Mouse (Mus musculus): ENCODE measurements around the gene Iqcf6. TPM values are rescaled to one million over a fixed set of nuclear protein-coding genes. Genes with fewer than 3 reads are reported as not detected.
"Not testable (repeated sequence)": the region's sequence is repeated elsewhere in the genome, so short reads cannot be mapped to it uniquely, and the experiment has no call there.

Iqcf6 gene
- polyA plus RNA-seq, 1 experiment from 2014 or later, result not detected

- WGBS, result 34% methylated on average over 8 of the region's 8 CpGs
- H3K9me3 ChIP-seq, result not testable (repeated sequence)
Observed at GRCm38 (mm10) chr9:106627796-106628195, 1.4 kb downstream of the Iqcf6 start.

GRCm38 (mm10) chr9:106632185-106632584, 5.8 kb downstream of the Iqcf6 start:
- H3K36me3 ChIP-seq, result no peaks in the 10 kb centered on the region
- no peaks in the 10 kb centered on the region for H3K9me3 ChIP-seq
- no peak overlapping the region for H3K9ac ChIP-seq
- no peak overlapping the region for H3K4me3 ChIP-seq
- no peak overlapping the region for H3K4me2 ChIP-seq
- WGBS, result 57% methylated on average over 5 of the region's 5 CpGs
- no peak overlapping the region for H3K27ac ChIP-seq (replicated peaks)
- no peak for ATAC-seq (ENCODE audit: low FRiP score, low read depth)
- H3K4me1 ChIP-seq (replicated peaks), result no peaks in the 10 kb centered on the region
- H3K27me3 ChIP-seq, result no peaks in the 10 kb centered on the region

More at GRCm38 (mm10) chr9:106627796-106628195, 1.4 kb downstream of the Iqcf6 start:
- not testable (repeated sequence) for H3K9ac ChIP-seq; H3K36me3 ChIP-seq; H3K4me2 ChIP-seq; ATAC-seq (ENCODE audit: low FRiP score, low read depth); H3K4me3 ChIP-seq; H3K27me3 ChIP-seq; H3K4me1 ChIP-seq (replicated peaks); H3K27ac ChIP-seq (replicated peaks)

GRCm38 (mm10) chr9:106638154-106638553, 11.8 kb downstream of the Iqcf6 start:
- WGBS, result 94% methylated on average over 8 of the region's 8 CpGs
- ATAC-seq (ENCODE audit: low FRiP score, low read depth), result no peak

GRCm38 (mm10) chr9:106641346-106641745, 15.0 kb downstream of the Iqcf6 start:
- ATAC-seq (ENCODE audit: low FRiP score, low read depth), result no peak
- WGBS, result 60% methylated on average over 5 of the region's 5 CpGs
- no peak overlapping the region for H3K27ac ChIP-seq (replicated peaks)
- H3K4me2 ChIP-seq, result no peak overlapping the region
- H3K36me3 ChIP-seq, result no peaks in the 10 kb centered on the region
- no peaks in the 10 kb centered on the region for H3K4me1 ChIP-seq (replicated peaks)
- H3K4me3 ChIP-seq, result no peak overlapping the region
- no peak overlapping the region for H3K9ac ChIP-seq
- no peaks in the 10 kb centered on the region for H3K9me3 ChIP-seq
- no peaks in the 10 kb centered on the region for H3K27me3 ChIP-seq

More at GRCm38 (mm10) chr9:106638154-106638553, 11.8 kb downstream of the Iqcf6 start:
- no peaks in the 10 kb centered on the region for H3K9me3 ChIP-seq
- H3K36me3 ChIP-seq, result no peaks in the 10 kb centered on the region
- no peak overlapping the region for H3K4me2 ChIP-seq
- H3K4me3 ChIP-seq, result no peak overlapping the region
- H3K4me1 ChIP-seq (replicated peaks), result no peaks in the 10 kb centered on the region
- H3K27ac ChIP-seq (replicated peaks), result no peak overlapping the region
- no peaks in the 10 kb centered on the region for H3K27me3 ChIP-seq
- H3K9ac ChIP-seq, result no peak overlapping the region

GRCm38 (mm10) chr9:106643128-106643527, 16.7 kb downstream of the Iqcf6 start:
- H3K27me3 ChIP-seq, result no peaks in the 10 kb centered on the region
- H3K9ac ChIP-seq, result no peak overlapping the region
- H3K9me3 ChIP-seq, result no peaks in the 10 kb centered on the region
- 31% methylated on average over 7 of the region's 7 CpGs for WGBS
- no peak overlapping the region for H3K4me2 ChIP-seq
- H3K36me3 ChIP-seq, result no peaks in the 10 kb centered on the region
- H3K27ac ChIP-seq (replicated peaks), result no peak overlapping the region
- H3K4me3 ChIP-seq, result no peak overlapping the region
- no peak for ATAC-seq (ENCODE audit: low FRiP score, low read depth)
- no peaks in the 10 kb centered on the region for H3K4me1 ChIP-seq (replicated peaks)

GRCm38 (mm10) chr9:106643787-106644186, 17.4 kb downstream of the Iqcf6 start:
- H3K27ac ChIP-seq (replicated peaks), result no peak overlapping the region
- H3K27me3 ChIP-seq, result no peaks in the 10 kb centered on the region
- WGBS, result 77% methylated on average over 6 of the region's 6 CpGs
- H3K4me3 ChIP-seq, result no peak overlapping the region
- no peaks in the 10 kb centered on the region for H3K4me1 ChIP-seq (replicated peaks)
- H3K9ac ChIP-seq, result no peak overlapping the region
- no peaks in the 10 kb centered on the region for H3K36me3 ChIP-seq
- H3K9me3 ChIP-seq, result no peaks in the 10 kb centered on the region
- ATAC-seq (ENCODE audit: low FRiP score, low read depth), result no peak
- H3K4me2 ChIP-seq, result no peak overlapping the region

GRCm38 (mm10) chr9:106645684-106646271, 19.4 kb downstream of the Iqcf6 start:
- no peaks in the 10 kb centered on the region for H3K4me1 ChIP-seq (replicated peaks)
- WGBS, result 76% methylated on average over 9 of the region's 9 CpGs
- no peaks in the 10 kb centered on the region for H3K27me3 ChIP-seq
- no peaks in the 10 kb centered on the region for H3K9me3 ChIP-seq
- no peak overlapping the region for H3K27ac ChIP-seq (replicated peaks)
- no peak overlapping the region for H3K9ac ChIP-seq
- no peaks in the 10 kb centered on the region for H3K36me3 ChIP-seq
- H3K4me2 ChIP-seq, result no peak overlapping the region
- ATAC-seq (ENCODE audit: low FRiP score, low read depth), result no peak
- no peak overlapping the region for H3K4me3 ChIP-seq

GRCm38 (mm10) chr9:106647226-106647625, 20.8 kb downstream of the Iqcf6 start:
- H3K36me3 ChIP-seq, result no peaks in the 10 kb centered on the region
- H3K4me2 ChIP-seq, result no peak overlapping the region
- no peaks in the 10 kb centered on the region for H3K27me3 ChIP-seq
- H3K4me3 ChIP-seq, result no peak overlapping the region
- 76% methylated on average over 27 of the region's 27 CpGs for WGBS
- no peak for ATAC-seq (ENCODE audit: low FRiP score, low read depth)
- H3K9ac ChIP-seq, result no peak overlapping the region
- H3K4me1 ChIP-seq (replicated peaks), result no peaks in the 10 kb centered on the region
- no peaks in the 10 kb centered on the region for H3K9me3 ChIP-seq
- H3K27ac ChIP-seq (replicated peaks), result no peak overlapping the region

- H3K4me3 ChIP-seq, result no peak overlapping the region
- no peak overlapping the region for H3K9ac ChIP-seq
- H3K36me3 ChIP-seq, result no peaks in the 10 kb centered on the region
- peaks cover 5% of the 10 kb centered on the region; the same call in 1 of the 2 replicates for H3K27me3 ChIP-seq
- no peaks in the 10 kb centered on the region for H3K9me3 ChIP-seq
- WGBS, result 70% methylated on average over 1 of the region's 1 CpGs
- H3K4me1 ChIP-seq (replicated peaks), result peaks cover 27% of the 10 kb centered on the region
- ATAC-seq (ENCODE audit: low FRiP score, low read depth), result no peak
- H3K4me2 ChIP-seq, result no peak overlapping the region
- no peak overlapping the region for H3K27ac ChIP-seq (replicated peaks)
Observed at GRCm38 (mm10) chr9:106652720-106653119, 26.3 kb downstream of the Iqcf6 start.

GRCm38 (mm10) chr9:106655884-106656720, 29.7 kb downstream of the Iqcf6 start, which contains the start of gene Grm2:
Grm2 (minus strand) TSS chr9:106656082.
- H3K27ac ChIP-seq (replicated peaks), result no peak within 1 kb of the TSS
- 2% methylated on average over 32 of the region's 44 CpGs for WGBS
- ATAC-seq (ENCODE audit: low FRiP score, low read depth), result peak; percentile 60

GRCm38 (mm10) chr9:106656820-106657219, 30.4 kb downstream of the Iqcf6 start:
- 0 out of 2 replicates have a peak, but pooled peaks have one; percentile 15 for ATAC-seq (ENCODE audit: low FRiP score, low read depth)
- Histone ChIP-seq H3K27ac (replicated peaks) (no peak overlapping the region), H3K4me3 (no peak overlapping the region), H3K4me1 (replicated peaks) (peaks cover 27% of the 10 kb centered on the region), H3K27me3 (peaks cover 5% of the 10 kb centered on the region; the same call in 1 of the 2 replicates), H3K4me2 (peak overlapping the region; percentile 85; the same call in 1 of the 2 replicates), H3K9me3 (no peaks in the 10 kb centered on the region), H3K36me3 (peaks cover 26% of the 10 kb centered on the region), H3K9ac (no peak overlapping the region)
- 35% methylated on average over 5 of the region's 5 CpGs for WGBS

More at GRCm38 (mm10) chr9:106655884-106656720, 29.7 kb downstream of the Iqcf6 start, which contains the start of gene Grm2:
- Histone ChIP-seq H3K9me3 (no peaks in the 10 kb centered on the region), H3K4me3 (peak within 1 kb of the TSS; percentile 52), H3K4me1 (replicated peaks) (peaks cover 27% of the 10 kb centered on the region), H3K4me2 (peak within 1 kb of the TSS; percentile 85), H3K27me3 (peaks cover 5% of the 10 kb centered on the region; the same call in 1 of the 2 replicates), H3K36me3 (peaks cover 21% of the 10 kb centered on the region), H3K9ac (peak within 1 kb of the TSS; percentile 51)

GRCm38 (mm10) chr9:106657592-106657991, 31.2 kb downstream of the Iqcf6 start:
- no peak overlapping the region for H3K27ac ChIP-seq (replicated peaks)
- peaks cover 5% of the 10 kb centered on the region; the same call in 1 of the 2 replicates for H3K27me3 ChIP-seq
- ATAC-seq (ENCODE audit: low FRiP score, low read depth), result no peak
- H3K4me3 ChIP-seq, result no peak overlapping the region
- peaks cover 27% of the 10 kb centered on the region for H3K4me1 ChIP-seq (replicated peaks)
- H3K9me3 ChIP-seq, result no peaks in the 10 kb centered on the region
- no peak overlapping the region for H3K9ac ChIP-seq
- H3K36me3 ChIP-seq, result peaks cover 29% of the 10 kb centered on the region
- WGBS, result 30% methylated on average over 5 of the region's 5 CpGs
- H3K4me2 ChIP-seq, result no peak overlapping the region

Measured in hindbrain, embryonic 15.5 days (tissue).